Mouse (Mus musculus) neural tube, embryonic 11.5 days (tissue): ENCODE measurements around the gene Mprip. TPM values are rescaled to one million over a fixed set of nuclear protein-coding genes. Genes with fewer than 3 reads are reported as not detected.

Experiments
- ATAC-seq: fragments of 200-750 bp; cut with Nextera tagmentation; 2 replicates; pipeline ENCODE4 v1.8.0; 2017; ENCODE audit warnings: moderate number of reproducible peaks, mild to moderate bottlenecking, moderate TSS enrichment, moderate library complexity; ENCODE audit not compliant: insufficient read depth, low FRiP score, low TSS enrichment
- DNase-seq: peaks from one replicate; pipeline ENCODE4 v3.0.0-alpha.2; 2015; ENCODE audit warnings: low spot score
- H3K27ac ChIP-seq: fragments of 300-500 bp; sonication (generic); 2 replicates; pipeline ENCODE4 v1.5.1; 2014; ENCODE audit warnings: low read depth, mild to moderate bottlenecking, low read length
- H3K27me3 ChIP-seq: fragments of 300-500 bp; sonication (generic); 2 replicates; pipeline ENCODE4 v1.6.1; 2014; ENCODE audit warnings: mild to moderate bottlenecking, low read length, mixed read lengths; ENCODE audit not compliant: control insufficient read depth, insufficient read depth
- H3K36me3 ChIP-seq: fragments of 300-500 bp; sonication (generic); 2 replicates; pipeline ENCODE4 v1.6.1; 2014; ENCODE audit warnings: mild to moderate bottlenecking, low read length, moderate library complexity, mixed read lengths; ENCODE audit not compliant: control insufficient read depth, insufficient read depth
- H3K4me1 ChIP-seq: fragments of 300-500 bp; sonication (generic); 2 replicates; pipeline ENCODE4 v1.6.1; 2014; ENCODE audit warnings: low read length, mixed read lengths; ENCODE audit not compliant: control insufficient read depth, insufficient read depth
- H3K4me2 ChIP-seq: fragments of 300-500 bp; sonication (generic); 2 replicates; pipeline ENCODE4 v1.6.1; 2014; ENCODE audit warnings: low read depth, mild to moderate bottlenecking, moderate library complexity
- H3K4me3 ChIP-seq: fragments of 300-500 bp; sonication (generic); 2 replicates; pipeline ENCODE4 v1.5.1; 2014; ENCODE audit warnings: low read depth, low read length
- H3K9ac ChIP-seq: fragments of 300-500 bp; sonication (generic); 2 replicates; pipeline ENCODE4 v1.6.1; 2014; ENCODE audit warnings: mild to moderate bottlenecking, low read length
- H3K9me3 ChIP-seq: fragments of 300-500 bp; sonication (generic); 2 replicates; pipeline ENCODE4 v1.6.1; 2016; ENCODE audit warnings: low read length; ENCODE audit not compliant: control insufficient read depth
- WGBS: fragments of 180-500 bp; shearing (Covaris S2); extraction: QIAGEN DNeasy Blood & Tissue Kit; methylation state at CpG from one replicate; pipeline ENCODE4 v1.1.7; 2014; 5-methylcytosine and 5-hydroxymethylcytosine counted together
- polyA plus RNA-seq: library from polyadenylated mRNA; unstranded; fragments of >200 nt; fragmentation: Nextera tagmentation; extraction: Ambion mirVana; gene quantifications from 2 replicates; pipeline ENCODE4 v1.2.1, GENCODE M21; 2014

Gene Mprip
- polyA plus RNA-seq, 1 experiment from 2014 or later: 91.3 TPM

DNA sequence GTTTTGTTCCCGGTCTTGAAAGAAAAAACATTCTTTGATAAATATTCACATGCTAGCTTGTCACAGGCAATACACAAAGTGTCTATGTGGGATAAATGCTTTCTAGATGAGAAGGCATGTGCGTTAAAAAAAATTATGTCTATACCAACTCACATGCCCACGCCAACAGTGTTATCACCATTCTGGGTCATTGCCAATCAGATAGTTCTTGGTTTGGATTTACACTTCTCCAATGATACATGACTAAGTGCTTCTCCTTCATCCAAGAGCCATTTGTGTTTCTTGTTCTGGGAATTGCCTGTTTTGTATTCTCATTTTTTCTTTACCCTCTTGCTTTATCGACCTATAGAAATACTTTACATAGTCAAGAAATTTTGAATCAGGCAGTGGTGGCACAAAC is 29.1 kb upstream of the Mprip start:
- H3K36me3 ChIP-seq: no peaks in the 10 kb centered on the region
- no peaks in the 10 kb centered on the region for H3K4me1 ChIP-seq
- no peak overlapping the region for H3K4me2 ChIP-seq
- 86% methylated on average over 4 of the region's 4 CpGs for WGBS
- H3K9me3 ChIP-seq: no peaks in the 10 kb centered on the region
- H3K9ac ChIP-seq: no peak overlapping the region
- ATAC-seq: no peak
- no peak for DNase-seq
- no peak overlapping the region for H3K4me3 ChIP-seq
- H3K27ac ChIP-seq: no peak overlapping the region
- no peaks in the 10 kb centered on the region for H3K27me3 ChIP-seq

DNA sequence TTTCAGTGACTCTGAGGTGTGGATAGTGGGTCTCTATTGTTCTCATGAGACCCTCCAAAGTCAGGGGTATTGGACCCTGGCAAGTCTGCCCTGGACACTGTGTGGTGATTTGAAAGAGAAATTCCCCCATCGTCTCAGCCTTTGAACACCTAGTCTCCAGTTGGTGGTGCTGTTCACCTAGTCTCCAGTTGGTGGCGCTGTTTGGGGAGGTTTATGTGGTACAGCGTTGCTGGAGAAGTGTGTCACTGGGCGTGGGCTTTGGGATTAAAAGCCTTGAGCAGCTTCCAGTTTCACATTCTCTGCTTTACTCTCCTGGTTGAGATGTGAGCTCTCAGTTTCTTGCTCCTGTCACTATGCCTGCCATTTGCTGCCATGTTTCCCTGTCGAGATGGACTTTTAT is 28.1 kb upstream of the Mprip start:
- Histone ChIP-seq H3K4me2 (no peak overlapping the region), H3K4me3 (no peak overlapping the region), H3K9me3 (no peaks in the 10 kb centered on the region), H3K9ac (no peak overlapping the region), H3K4me1 (no peaks in the 10 kb centered on the region), H3K27me3 (no peaks in the 10 kb centered on the region), H3K36me3 (no peaks in the 10 kb centered on the region), H3K27ac (no peak overlapping the region)
- 20% methylated on average over 5 of the region's 5 CpGs for WGBS
- DNase-seq (peak; percentile 63), ATAC-seq (no peak)

DNA sequence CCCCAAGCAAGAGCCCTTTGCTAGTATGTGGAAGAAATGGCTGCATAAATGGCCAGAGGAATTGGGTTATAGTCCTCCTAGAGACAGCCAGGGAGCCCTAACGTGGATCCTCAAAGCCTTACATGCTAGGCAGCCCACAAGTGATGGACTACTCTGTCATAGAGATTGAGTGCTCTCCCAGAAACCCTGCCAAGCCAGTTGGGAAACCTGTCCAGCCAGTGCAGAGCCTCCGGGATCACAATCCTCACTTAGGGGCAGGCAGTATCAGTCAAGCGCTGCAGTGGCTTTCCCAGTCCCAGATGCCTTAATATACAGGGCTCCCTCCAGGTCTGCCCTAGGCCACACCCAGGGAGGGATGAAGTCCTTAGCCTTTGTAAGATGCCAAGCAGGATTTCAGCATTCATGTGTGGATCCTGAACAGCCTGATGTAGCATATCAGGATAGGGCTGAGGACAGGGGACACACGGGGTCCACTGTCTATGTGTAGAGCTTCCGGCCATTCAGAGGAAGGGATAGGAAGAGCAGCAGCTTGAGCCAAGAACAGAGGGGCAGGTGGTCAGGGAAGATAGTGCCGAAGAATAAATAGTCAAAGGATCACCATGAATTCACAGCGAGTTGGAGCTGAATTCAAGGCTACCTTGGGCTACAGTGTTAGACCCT is 27.0 kb upstream of the Mprip start:
- ATAC-seq: no peak
- no peak for DNase-seq
- no peaks in the 10 kb centered on the region for H3K4me1 ChIP-seq
- H3K27ac ChIP-seq: no peak overlapping the region
- WGBS: 84% methylated on average over 7 of the region's 7 CpGs
- H3K4me2 ChIP-seq: no peak overlapping the region
- H3K9me3 ChIP-seq: no peaks in the 10 kb centered on the region
- H3K36me3 ChIP-seq: no peaks in the 10 kb centered on the region
- H3K9ac ChIP-seq: no peak overlapping the region
- H3K27me3 ChIP-seq: no peaks in the 10 kb centered on the region
- H3K4me3 ChIP-seq: no peak overlapping the region

DNA sequence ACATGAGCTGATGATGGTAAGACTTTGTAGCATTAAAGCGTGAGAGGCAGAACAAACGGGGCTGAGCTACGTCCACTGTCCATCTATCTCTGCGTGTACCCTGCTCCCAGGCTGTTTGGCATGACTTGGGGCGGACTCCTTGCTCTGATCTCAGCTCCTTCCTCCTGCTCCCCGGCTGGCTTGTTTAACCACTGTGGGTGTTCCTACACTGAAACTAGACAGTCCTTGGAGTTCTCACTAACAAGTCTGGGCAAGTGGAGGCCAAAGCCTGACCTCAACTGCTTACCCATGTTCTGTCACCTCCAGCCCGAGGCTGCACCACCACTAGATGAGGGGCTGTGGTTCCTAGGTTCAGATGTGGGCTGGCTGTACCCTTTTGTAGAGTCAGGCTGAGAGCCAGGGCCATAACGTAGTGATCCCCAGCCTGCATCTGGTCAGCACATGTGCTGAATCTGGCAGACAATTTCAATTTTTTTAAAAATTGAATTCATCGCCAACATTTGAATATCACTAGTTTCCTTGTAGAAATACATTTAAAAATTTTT is 25.8 kb upstream of the Mprip start:
- Histone ChIP-seq H3K9ac (no peak overlapping the region), H3K9me3 (no peaks in the 10 kb centered on the region), H3K4me3 (no peak overlapping the region), H3K27me3 (no peaks in the 10 kb centered on the region), H3K36me3 (no peaks in the 10 kb centered on the region), H3K4me1 (no peaks in the 10 kb centered on the region), H3K27ac (no peak overlapping the region), H3K4me2 (no peak overlapping the region)
- DNase-seq (no peak), ATAC-seq (no peak)
- WGBS: 79% methylated on average over 9 of the region's 9 CpGs

DNA sequence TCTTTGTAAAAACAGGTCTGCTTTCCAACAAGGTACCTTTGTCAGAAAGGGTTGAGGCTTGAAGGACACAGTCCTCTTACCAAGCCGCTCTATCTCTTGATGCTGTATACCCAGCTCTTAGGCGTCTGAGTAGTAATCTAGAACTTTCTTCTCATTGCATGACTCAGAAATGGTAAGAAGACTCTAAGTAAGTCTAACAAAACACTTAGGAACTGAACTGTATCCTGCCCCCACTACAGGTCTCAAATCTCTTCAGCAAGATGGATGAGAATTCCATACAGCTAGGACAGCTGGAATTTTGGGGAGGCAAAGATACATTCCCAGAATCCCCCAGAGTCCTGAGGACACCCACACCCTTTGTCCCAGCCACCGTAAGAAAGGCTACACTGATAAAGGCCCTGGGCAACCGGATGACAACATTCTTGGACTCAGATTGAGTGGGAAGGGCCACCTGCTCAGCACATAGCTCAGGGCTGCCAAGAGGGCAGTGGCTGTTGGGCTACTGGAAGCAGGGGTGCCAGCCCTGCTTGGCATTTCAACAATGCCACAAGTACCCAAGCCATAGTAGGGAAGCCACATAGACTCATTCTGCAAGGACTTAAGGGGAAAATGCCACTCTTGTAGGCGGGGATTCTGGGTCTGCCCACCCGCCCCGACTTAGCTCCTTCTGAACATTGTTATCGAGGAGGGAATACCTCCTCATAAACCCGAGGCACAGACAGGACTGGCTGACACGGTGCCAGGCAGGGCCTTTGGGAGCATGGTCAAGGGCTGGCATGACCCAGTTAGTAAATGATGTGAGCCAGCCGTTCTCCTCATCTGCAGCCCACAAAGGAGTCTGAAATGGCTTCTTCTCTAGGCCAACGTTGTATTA is 25.0 kb upstream of the Mprip start:
- DNase-seq (no peak), ATAC-seq (no peak)
- H3K9ac ChIP-seq: no peak overlapping the region
- H3K27me3 ChIP-seq: no peaks in the 10 kb centered on the region
- H3K4me3 ChIP-seq: no peak overlapping the region
- H3K27ac ChIP-seq: no peak overlapping the region
- no peaks in the 10 kb centered on the region for H3K9me3 ChIP-seq
- no peak overlapping the region for H3K4me2 ChIP-seq
- no peaks in the 10 kb centered on the region for H3K4me1 ChIP-seq
- WGBS: 89% methylated on average over 12 of the region's 12 CpGs
- H3K36me3 ChIP-seq: no peaks in the 10 kb centered on the region

DNA sequence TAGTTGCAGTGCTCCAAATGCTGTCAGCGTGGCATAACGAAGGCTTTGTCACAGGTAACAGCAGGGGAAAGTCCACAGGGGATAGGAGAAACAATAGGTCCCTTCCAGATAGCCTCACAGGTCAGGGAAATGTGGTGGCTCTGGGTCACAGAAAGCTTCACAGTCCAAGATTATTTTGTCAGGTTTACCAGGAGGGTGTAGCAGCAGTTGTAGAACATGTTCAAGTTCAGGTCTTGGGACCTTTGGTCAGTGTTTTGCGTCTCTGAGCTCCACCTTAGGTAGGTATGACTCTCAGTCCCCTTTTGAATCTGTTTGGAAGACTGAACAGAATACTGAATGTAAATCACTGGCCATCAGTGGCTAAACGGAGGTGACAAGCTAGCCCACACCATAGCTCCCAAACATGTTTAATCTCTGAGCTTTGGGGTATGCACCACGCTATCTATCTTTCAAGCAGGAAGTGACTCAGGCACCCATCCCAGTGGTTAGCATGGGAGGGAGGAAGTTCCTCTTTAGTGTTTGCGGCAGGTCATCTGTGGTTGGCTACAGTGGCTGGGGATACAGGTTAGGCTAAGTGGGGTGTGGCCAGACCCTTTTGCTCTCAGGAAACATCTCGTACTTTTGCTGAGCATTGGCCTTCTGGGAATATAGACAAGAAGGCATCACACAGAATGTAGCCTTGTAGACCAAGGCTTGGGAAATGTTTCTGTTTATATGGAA is 24.2 kb upstream of the Mprip start:
- H3K4me2 ChIP-seq: no peak overlapping the region
- H3K27me3 ChIP-seq: no peaks in the 10 kb centered on the region
- DNase-seq (no peak), ATAC-seq (no peak)
- no peak overlapping the region for H3K27ac ChIP-seq
- H3K9me3 ChIP-seq: no peaks in the 10 kb centered on the region
- H3K9ac ChIP-seq: no peak overlapping the region
- no peak overlapping the region for H3K4me3 ChIP-seq
- H3K36me3 ChIP-seq: no peaks in the 10 kb centered on the region
- no peaks in the 10 kb centered on the region for H3K4me1 ChIP-seq
- WGBS: 78% methylated on average over 7 of the region's 7 CpGs

DNA sequence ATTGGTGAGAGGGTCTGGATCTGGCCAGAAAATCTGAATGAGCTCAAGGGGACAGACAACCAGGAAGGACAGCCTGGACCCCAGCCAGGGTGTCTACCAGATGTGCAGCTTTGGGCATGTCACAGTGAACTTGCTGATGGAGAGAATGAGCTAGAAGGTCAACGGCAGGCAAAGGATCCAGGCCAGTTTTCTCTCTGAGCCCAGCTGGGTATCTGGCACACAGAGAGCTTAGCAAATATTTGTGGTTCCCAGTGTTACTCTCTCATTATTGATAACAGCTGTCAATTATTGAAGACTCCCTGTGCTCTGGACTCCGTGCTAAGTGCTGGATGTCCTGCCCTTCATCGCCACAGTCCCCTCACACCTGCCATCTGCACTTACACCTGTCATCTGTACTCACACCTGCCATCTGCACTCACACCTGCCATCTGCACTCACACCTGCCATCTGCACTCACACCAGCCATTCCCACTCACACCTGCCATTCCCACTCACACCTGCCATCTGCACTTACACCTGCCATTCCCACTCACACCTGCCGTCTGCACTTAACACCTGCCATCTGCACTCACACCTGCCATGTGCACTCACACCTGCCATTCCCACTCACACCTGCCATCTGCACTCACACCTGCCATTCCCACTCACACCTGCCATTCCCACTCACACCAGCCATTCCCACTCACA is 21.0 kb upstream of the Mprip start:
- Histone ChIP-seq H3K36me3 (no peaks in the 10 kb centered on the region), H3K4me3 (no peak overlapping the region), H3K4me1 (no peaks in the 10 kb centered on the region), H3K27ac (no peak overlapping the region), H3K27me3 (no peaks in the 10 kb centered on the region), H3K4me2 (no peak overlapping the region), H3K9me3 (no peaks in the 10 kb centered on the region), H3K9ac (no peak overlapping the region)
- 85% methylated on average over 4 of the region's 4 CpGs for WGBS
- DNase-seq (no peak), ATAC-seq (no peak)

DNA sequence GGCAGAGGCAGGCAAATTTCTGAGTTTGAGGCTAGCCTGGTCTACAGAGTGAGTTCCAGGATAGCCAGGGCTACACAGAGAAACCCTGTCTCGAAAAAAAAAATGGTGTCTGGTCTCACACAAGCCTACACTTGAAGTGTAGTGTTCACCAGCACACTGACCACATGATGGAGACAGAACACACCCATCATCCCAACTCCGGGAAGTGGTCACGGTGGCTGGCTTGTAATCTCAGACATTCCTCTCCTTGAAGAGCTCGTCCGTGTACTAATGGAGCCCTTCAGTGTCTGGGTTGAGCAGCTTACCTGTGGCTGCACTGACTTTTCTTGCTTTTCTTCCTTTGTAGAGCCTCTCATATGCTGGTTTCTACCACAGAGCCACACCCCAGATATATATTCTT is 19.9 kb upstream of the Mprip start:
- H3K9me3 ChIP-seq: no peaks in the 10 kb centered on the region
- ATAC-seq (no peak), DNase-seq (no peak)
- H3K36me3 ChIP-seq: no peaks in the 10 kb centered on the region
- no peak overlapping the region for H3K4me2 ChIP-seq
- no peak overlapping the region for H3K4me3 ChIP-seq
- no peak overlapping the region for H3K9ac ChIP-seq
- 80% methylated on average over 5 of the region's 5 CpGs for WGBS
- no peaks in the 10 kb centered on the region for H3K27me3 ChIP-seq
- no peak overlapping the region for H3K27ac ChIP-seq
- no peaks in the 10 kb centered on the region for H3K4me1 ChIP-seq
